Mouse (Mus musculus): ENCODE results near the gene Dnah6. TPM values are rescaled to one million over a fixed set of nuclear protein-coding genes. Genes with fewer than 3 reads are reported as not detected.

Dnah6 gene
- polyA plus RNA-seq, 1 experiment from 2014 or later: 0.15 TPM

GRCm38 (mm10) chr6:73113365-73113764, 108.1 kb downstream of the Dnah6 start:
- no peak overlapping the region for H3K4me2 ChIP-seq
- H3K27me3 ChIP-seq: no peaks in the 10 kb centered on the region
- H3K9me3 ChIP-seq: no peaks in the 10 kb centered on the region
- no peak overlapping the region for H3K9ac ChIP-seq
- H3K4me3 ChIP-seq (replicated peaks): no peak overlapping the region
- H3K4me1 ChIP-seq: no peaks in the 10 kb centered on the region
- 88% methylated on average over 2 of the region's 2 CpGs for WGBS
- no peak overlapping the region for H3K27ac ChIP-seq
- ATAC-seq (ENCODE audit: low FRiP score): no peak
- H3K36me3 ChIP-seq (replicated peaks): no peaks in the 10 kb centered on the region

- Histone ChIP-seq H3K4me1 (no peaks in the 10 kb centered on the region), H3K36me3 (replicated peaks) (no peaks in the 10 kb centered on the region), H3K9me3 (no peaks in the 10 kb centered on the region), H3K27ac (no peak overlapping the region), H3K4me3 (replicated peaks) (no peak overlapping the region), H3K9ac (no peak overlapping the region), H3K27me3 (no peaks in the 10 kb centered on the region), H3K4me2 (no peak overlapping the region)
- 94% methylated on average over 4 of the region's 4 CpGs for whole genome bisulfite sequencing
- ATAC-seq (ENCODE audit: low FRiP score): no peak
Observed at GRCm38 (mm10) chr6:73093133-73093532, 128.3 kb downstream of the Dnah6 start.

GRCm38 (mm10) chr6:73090836-73091235, 130.6 kb downstream of the Dnah6 start:
- no peak overlapping the region for H3K4me2 ChIP-seq
- 74% methylated on average over 8 of the region's 8 CpGs for WGBS
- H3K4me1 ChIP-seq: no peaks in the 10 kb centered on the region
- ATAC-seq (ENCODE audit: low FRiP score): no peak
- no peak overlapping the region for H3K4me3 ChIP-seq (replicated peaks)
- no peaks in the 10 kb centered on the region for H3K9me3 ChIP-seq
- H3K9ac ChIP-seq: no peak overlapping the region
- H3K27ac ChIP-seq: no peak overlapping the region
- H3K27me3 ChIP-seq: no peaks in the 10 kb centered on the region
- no peaks in the 10 kb centered on the region for H3K36me3 ChIP-seq (replicated peaks)

GRCm38 (mm10) chr6:73082571-73082970, 138.9 kb downstream of the Dnah6 start:
- no peaks in the 10 kb centered on the region for H3K36me3 ChIP-seq (replicated peaks)
- ATAC-seq (ENCODE audit: low FRiP score): no peak
- WGBS: 89% methylated on average over 9 of the region's 9 CpGs
- H3K27me3 ChIP-seq: no peaks in the 10 kb centered on the region
- H3K4me3 ChIP-seq (replicated peaks): no peak overlapping the region
- no peaks in the 10 kb centered on the region for H3K9me3 ChIP-seq
- no peaks in the 10 kb centered on the region for H3K4me1 ChIP-seq
- no peak overlapping the region for H3K27ac ChIP-seq
- H3K4me2 ChIP-seq: no peak overlapping the region
- H3K9ac ChIP-seq: no peak overlapping the region

- Histone ChIP-seq H3K4me3 (replicated peaks) (no peak overlapping the region), H3K9me3 (peaks cover 2% of the 10 kb centered on the region; the same call in 1 of the 2 replicates), H3K4me2 (no peak overlapping the region), H3K36me3 (replicated peaks) (no peaks in the 10 kb centered on the region), H3K27ac (no peak overlapping the region), H3K4me1 (no peaks in the 10 kb centered on the region), H3K9ac (no peak overlapping the region), H3K27me3 (no peaks in the 10 kb centered on the region)
- ATAC-seq (ENCODE audit: low FRiP score): no peak
- 82% methylated on average over 3 of the region's 3 CpGs for WGBS
Observed at GRCm38 (mm10) chr6:73072093-73072786, 149.2 kb downstream of the Dnah6 start.

- no peak for ATAC-seq (ENCODE audit: low FRiP score)
- H3K4me3 ChIP-seq (replicated peaks): no peak overlapping the region
- H3K9ac ChIP-seq: no peak overlapping the region
- 86% methylated on average over 3 of the region's 3 CpGs for WGBS
- H3K27me3 ChIP-seq: no peaks in the 10 kb centered on the region
- no peaks in the 10 kb centered on the region for H3K9me3 ChIP-seq
- no peak overlapping the region for H3K4me2 ChIP-seq
- H3K36me3 ChIP-seq (replicated peaks): no peaks in the 10 kb centered on the region
- no peak overlapping the region for H3K27ac ChIP-seq
- no peaks in the 10 kb centered on the region for H3K4me1 ChIP-seq
Observed at GRCm38 (mm10) chr6:73071214-73071613, 150.2 kb downstream of the Dnah6 start.

GRCm38 (mm10) chr6:73070663-73071062, 150.8 kb downstream of the Dnah6 start:
- Histone ChIP-seq H3K4me1 (no peaks in the 10 kb centered on the region), H3K9ac (no peak overlapping the region), H3K36me3 (replicated peaks) (no peaks in the 10 kb centered on the region), H3K4me2 (no peak overlapping the region), H3K27ac (no peak overlapping the region), H3K27me3 (no peaks in the 10 kb centered on the region), H3K9me3 (no peaks in the 10 kb centered on the region), H3K4me3 (replicated peaks) (no peak overlapping the region)
- 88% methylated on average over 6 of the region's 6 CpGs for WGBS
- ATAC-seq (ENCODE audit: low FRiP score): no peak

GRCm38 (mm10) chr6:73064551-73064950, 156.9 kb downstream of the Dnah6 start:
- no peak for ATAC-seq (ENCODE audit: low FRiP score)
- 93% methylated on average over 3 of the region's 3 CpGs for WGBS

GRCm38 (mm10) chr6:73059596-73060121, 161.8 kb downstream of the Dnah6 start:
- Histone ChIP-seq H3K36me3 (replicated peaks) (no peaks in the 10 kb centered on the region), H3K9ac (no peak overlapping the region), H3K4me1 (no peaks in the 10 kb centered on the region), H3K4me2 (no peak overlapping the region), H3K27ac (no peak overlapping the region), H3K9me3 (peaks cover 15% of the 10 kb centered on the region; the same call in 1 of the 2 replicates), H3K27me3 (no peaks in the 10 kb centered on the region), H3K4me3 (replicated peaks) (no peak overlapping the region)
- no peak for ATAC-seq (ENCODE audit: low FRiP score)
- WGBS: 94% methylated on average over 7 of the region's 7 CpGs

More at GRCm38 (mm10) chr6:73064551-73064950, 156.9 kb downstream of the Dnah6 start:
- no peaks in the 10 kb centered on the region for H3K27me3 ChIP-seq
- no peak overlapping the region for H3K4me2 ChIP-seq
- H3K9me3 ChIP-seq: no peaks in the 10 kb centered on the region
- H3K9ac ChIP-seq: no peak overlapping the region
- no peak overlapping the region for H3K4me3 ChIP-seq (replicated peaks)
- H3K27ac ChIP-seq: no peak overlapping the region
- H3K4me1 ChIP-seq: no peaks in the 10 kb centered on the region
- H3K36me3 ChIP-seq (replicated peaks): no peaks in the 10 kb centered on the region

- 90% methylated on average over 4 of the region's 4 CpGs for WGBS
- H3K27ac ChIP-seq: no peak overlapping the region
- no peak overlapping the region for H3K9ac ChIP-seq
- ATAC-seq (ENCODE audit: low FRiP score): no peak
- H3K4me2 ChIP-seq: no peak overlapping the region
- no peaks in the 10 kb centered on the region for H3K27me3 ChIP-seq
- peaks cover 15% of the 10 kb centered on the region; the same call in 1 of the 2 replicates for H3K9me3 ChIP-seq
- H3K4me3 ChIP-seq (replicated peaks): no peak overlapping the region
- no peaks in the 10 kb centered on the region for H3K36me3 ChIP-seq (replicated peaks)
- no peaks in the 10 kb centered on the region for H3K4me1 ChIP-seq
Observed at GRCm38 (mm10) chr6:73059162-73059561, 162.3 kb downstream of the Dnah6 start.

- Histone ChIP-seq H3K4me1 (no peaks in the 10 kb centered on the region), H3K9ac (no peak overlapping the region), H3K27ac (no peak overlapping the region), H3K4me3 (replicated peaks) (no peak overlapping the region), H3K9me3 (peaks cover 15% of the 10 kb centered on the region; the same call in 1 of the 2 replicates), H3K4me2 (no peak overlapping the region), H3K27me3 (no peaks in the 10 kb centered on the region), H3K36me3 (replicated peaks) (no peaks in the 10 kb centered on the region)
- no peak for ATAC-seq (ENCODE audit: low FRiP score)
- whole genome bisulfite sequencing: 91% methylated on average over 6 of the region's 6 CpGs
Observed at GRCm38 (mm10) chr6:73055347-73055746, 166.1 kb downstream of the Dnah6 start.

- Histone ChIP-seq H3K27ac (no peak overlapping the region), H3K9me3 (peaks cover 15% of the 10 kb centered on the region; the same call in 1 of the 2 replicates), H3K4me1 (no peaks in the 10 kb centered on the region), H3K9ac (no peak overlapping the region), H3K4me2 (no peak overlapping the region), H3K36me3 (replicated peaks) (no peaks in the 10 kb centered on the region), H3K4me3 (replicated peaks) (no peak overlapping the region), H3K27me3 (no peaks in the 10 kb centered on the region)
- whole genome bisulfite sequencing: 94% methylated on average over 6 of the region's 6 CpGs
- no peak for ATAC-seq (ENCODE audit: low FRiP score)
Observed at GRCm38 (mm10) chr6:73054807-73055206, 166.6 kb downstream of the Dnah6 start.

GRCm38 (mm10) chr6:73053526-73053925, 167.9 kb downstream of the Dnah6 start:
- H3K4me1 ChIP-seq: no peaks in the 10 kb centered on the region
- H3K36me3 ChIP-seq (replicated peaks): no peaks in the 10 kb centered on the region
- H3K4me2 ChIP-seq: no peak overlapping the region
- no peaks in the 10 kb centered on the region for H3K27me3 ChIP-seq
- no peak overlapping the region for H3K9ac ChIP-seq
- no peak overlapping the region for H3K4me3 ChIP-seq (replicated peaks)
- WGBS: 92% methylated on average over 9 of the region's 9 CpGs
- H3K9me3 ChIP-seq: peaks cover 15% of the 10 kb centered on the region; the same call in 1 of the 2 replicates
- no peak for ATAC-seq (ENCODE audit: low FRiP score)
- no peak overlapping the region for H3K27ac ChIP-seq
